Mouse (Mus musculus): ENCODE data around the gene Dnajb1.

The Dnajb1 gene

DNA sequence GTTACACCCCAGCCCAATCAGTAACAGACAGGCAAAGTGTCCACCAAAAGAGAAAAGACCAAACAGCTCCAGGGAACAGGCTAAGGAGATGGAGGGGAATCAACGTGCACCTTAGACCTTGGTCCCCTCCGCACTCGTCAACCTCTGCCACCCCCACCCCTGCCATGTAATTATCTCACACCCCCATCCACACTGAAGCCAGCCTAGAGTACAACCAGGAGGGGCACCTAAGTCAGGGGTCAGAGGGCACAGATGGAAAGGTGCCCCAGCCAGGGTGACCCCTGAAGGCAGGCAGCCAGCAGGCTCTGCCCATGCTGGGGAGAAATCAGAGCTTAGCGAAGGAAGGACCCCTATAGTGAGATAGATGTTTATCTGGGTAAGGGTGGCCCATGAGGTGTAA lies 31.1 kb upstream of the Dnajb1 start:
- intact Hi-C loops (cut with DNase I) = no loop called here

DNA sequence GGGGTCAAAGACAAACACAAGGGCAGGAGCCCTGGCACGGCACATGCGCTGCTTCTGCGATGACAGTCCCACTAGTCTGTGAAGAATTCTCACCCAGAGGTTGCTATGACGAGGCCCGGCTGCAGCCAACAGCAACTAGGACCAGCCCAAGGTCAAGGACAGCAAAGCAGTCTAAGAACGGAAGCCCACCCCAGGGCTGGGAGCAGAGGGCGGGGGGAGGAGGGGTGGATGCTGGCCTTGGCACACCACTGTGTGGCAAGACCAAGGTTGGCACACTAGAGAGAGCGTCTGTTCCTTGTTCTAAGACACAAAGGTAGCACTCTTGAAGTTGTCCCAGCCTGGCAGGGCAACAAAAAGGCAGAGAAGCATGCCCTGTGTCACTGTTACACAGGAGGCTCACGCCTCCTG lies 30.6 kb upstream of the Dnajb1 start:
- intact Hi-C loops (cut with DNase I) = no loop called here

DNA sequence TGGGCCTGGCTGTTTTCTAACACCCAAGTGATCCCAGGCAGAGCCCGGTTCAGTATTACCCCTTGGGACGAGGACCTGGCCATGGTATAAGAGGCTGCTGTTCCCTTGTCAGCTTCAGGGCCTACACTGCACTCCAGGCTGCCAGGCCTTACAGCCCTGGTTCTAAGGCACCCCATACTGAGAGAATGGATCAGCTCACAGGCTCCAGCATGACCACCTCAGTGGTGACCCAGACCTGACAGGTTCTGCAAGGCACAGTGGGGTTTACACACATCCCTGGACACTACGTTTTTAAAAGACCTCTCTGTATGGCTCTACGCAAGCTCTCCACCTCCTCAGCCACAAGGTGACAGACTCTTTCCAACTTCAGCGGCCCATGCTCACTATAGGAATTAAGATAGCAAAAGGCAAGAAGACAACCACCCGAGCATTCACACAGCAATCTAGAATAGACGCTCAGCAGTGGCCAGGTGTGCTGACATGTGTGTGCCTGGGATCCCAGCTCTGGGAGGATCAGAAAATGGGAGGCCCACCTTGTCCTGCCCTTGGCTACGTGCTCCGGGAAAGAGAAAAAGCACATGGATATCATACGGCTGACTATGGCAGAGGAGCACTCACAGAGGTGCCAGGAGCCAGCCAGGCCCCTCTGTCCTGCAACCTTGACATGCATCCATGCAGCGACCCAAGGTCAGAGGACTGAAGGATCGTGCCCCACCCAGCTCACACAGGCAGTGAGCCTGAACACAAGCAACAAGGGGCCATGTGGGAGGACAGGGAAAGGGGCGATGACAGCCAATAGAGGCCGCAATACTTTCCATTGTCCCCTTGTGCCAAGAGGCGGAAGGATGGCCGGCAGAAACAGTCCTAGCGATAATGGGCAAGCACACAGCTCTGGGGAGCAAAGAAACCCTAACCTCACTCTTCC lies 29.6 kb upstream of the Dnajb1 start:
- intact Hi-C loops (cut with DNase I) = no loop called here

GRCm38 (mm10) chr8:83579676-83580075 lies 28.3 kb upstream of the Dnajb1 start:
- intact Hi-C loops (cut with DNase I) = no loop called here

DNA sequence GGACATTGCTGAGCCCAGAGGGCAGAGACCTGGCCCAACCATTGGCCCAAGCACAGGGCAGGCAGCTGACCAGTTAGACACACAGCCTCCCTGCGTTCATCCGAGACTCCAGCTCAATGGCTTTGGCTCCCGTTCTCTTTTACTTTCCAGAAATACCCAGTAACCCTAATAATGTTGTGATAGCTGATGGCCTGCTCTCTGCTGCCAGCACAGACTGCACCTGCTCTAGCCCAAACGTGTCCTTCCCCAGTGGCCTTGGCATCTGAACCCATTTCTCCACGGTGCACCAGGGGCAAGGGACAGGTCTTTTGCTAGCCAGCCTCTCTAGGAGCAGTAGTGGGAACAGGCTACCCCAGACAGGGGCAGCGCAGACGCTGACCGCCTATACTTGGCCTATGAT lies 27.2 kb upstream of the Dnajb1 start:
- intact Hi-C loops (cut with DNase I) = no loop called here

DNA sequence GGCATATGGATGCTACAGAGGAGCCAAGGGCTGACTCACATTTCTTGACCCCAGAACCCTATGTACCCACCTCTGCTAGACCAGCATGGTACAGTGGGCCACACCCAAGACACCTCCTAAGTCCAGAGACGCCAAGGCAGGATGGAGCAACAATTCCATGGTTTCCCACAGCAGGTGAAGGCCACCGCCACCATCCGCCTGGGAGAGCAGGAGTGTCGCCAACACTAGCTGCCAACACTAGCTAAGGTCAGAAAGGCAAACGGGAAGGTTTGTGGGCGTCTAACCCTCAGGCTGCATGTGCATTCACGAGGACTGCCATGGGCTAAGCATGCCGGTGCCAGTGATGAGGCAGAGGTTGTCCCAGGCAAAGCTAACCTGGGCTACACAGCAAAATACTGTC lies 25.8 kb upstream of the Dnajb1 start:
- intact Hi-C loops (cut with DNase I) = no loop called here

DNA sequence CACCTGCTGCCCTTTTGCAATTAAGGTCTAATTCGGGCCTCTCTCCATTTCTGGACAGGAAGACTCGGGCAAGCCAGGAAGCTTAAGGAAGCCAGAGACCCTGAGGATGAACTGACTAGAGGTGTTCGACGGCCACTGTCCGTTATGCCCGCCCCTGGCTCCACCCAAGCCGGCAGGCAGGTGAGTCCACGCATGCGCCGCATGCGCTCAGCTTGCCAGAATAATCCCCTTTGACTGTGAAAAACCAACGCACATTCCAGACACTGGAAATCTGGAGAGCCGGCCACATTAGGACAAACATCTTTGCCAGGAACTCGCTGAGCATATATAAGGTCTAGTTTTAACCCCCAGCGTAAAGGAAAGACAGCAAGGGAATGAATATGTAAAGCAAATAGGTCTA lies 24.8 kb upstream of the Dnajb1 start:
- intact Hi-C loops (cut with DNase I) = no loop called here

DNA sequence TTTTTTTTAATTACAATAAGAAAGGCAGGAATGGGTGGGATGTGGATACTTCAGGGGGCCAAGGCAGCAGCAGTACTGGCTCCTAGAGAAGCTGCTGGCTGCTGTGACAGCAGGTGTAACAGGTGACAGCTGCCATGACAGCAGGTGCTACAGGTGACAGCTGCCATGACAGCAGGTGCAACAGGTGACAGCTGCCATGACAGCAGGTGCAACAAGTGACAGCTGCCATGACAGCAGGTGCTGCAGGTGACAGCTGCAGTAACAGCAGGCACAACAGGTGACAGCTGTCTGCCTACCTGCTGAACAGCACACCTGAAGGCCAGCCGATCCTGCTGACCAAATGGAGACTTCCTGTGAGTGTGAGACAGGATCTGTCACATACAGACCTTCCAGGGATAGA lies 23.2 kb upstream of the Dnajb1 start:
- intact Hi-C loops (cut with DNase I) = no loop called here

DNA sequence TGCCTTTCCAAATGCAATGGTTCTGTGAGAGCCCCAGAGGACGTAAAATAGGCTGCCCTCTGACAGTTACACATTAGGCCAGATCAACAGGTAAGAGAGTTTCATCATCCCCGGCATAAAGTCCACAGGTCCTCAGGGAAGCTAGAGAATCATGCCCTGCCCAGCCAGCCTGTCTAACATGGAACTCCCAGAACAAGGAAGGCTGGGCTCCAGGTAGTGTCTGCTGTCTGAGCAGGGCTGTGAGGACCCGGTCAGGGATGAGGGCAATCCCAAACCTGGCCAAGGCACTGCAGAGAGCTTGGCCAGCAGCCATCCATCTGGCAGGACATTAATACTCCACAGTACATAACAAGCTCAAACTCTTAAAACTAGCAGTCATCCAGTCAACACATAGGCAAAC lies 22.7 kb upstream of the Dnajb1 start:
- intact Hi-C loops (cut with DNase I) = no loop called here

- intact Hi-C loops (cut with DNase I) = no loop called here
These were observed 20.3 kb upstream of the Dnajb1 start for GRCm38 (mm10) chr8:83587644-83588043.

DNA sequence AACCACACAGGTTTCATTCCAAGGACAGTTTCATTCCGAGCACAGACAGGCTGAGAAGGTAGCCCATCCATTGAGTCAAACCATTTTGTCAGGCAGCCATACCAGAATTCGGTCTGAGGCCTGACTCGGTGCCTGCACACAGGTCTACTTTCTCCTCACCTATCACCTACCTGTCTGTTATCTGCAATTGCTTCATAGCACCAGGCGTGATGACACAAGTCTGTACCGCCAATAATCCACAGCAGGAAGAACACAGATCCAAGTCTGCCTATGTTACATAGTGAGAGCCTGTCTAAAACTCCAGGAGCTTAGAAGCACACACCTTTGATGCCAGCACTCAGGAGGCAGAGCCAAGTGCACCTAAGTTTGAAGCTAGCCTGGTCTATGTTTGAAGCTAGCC lies 19.1 kb upstream of the Dnajb1 start:
- intact Hi-C loops (cut with DNase I) = no loop called here

DNA sequence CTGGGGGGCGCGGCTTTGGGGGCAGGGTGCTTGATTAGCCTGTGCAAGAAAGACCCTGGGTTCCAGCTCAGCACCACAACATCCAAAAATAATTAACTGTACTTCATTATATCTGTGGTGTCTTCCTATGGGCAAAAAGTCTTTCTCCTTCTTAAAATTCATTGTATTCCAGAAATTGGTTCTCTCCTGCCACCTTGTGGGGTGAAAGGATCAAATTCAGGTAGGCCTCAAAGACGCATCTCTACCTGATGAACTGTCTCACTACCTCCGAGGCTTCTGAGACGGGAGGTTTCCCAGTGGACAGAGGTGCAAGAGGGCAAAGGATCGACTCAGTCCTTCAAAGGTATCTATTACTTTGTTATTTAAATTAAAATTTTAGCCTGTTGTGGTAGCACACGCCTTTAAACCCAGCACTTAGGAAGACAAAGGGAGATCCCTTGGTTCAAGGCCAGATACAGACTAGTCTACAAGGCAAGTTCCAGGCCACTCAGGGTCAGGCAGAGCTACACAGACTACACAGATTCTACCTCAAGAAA lies 17.4 kb upstream of the Dnajb1 start:
- intact Hi-C loops (cut with DNase I) = loop anchor here (5.0 to 10.0 kb wide), 2 partner anchors 146 to 258 kb away; partner anchors contain the start of gene Elmod2

GRCm38 (mm10) chr8:83592682-83593081 lies 15.3 kb upstream of the Dnajb1 start:
- intact Hi-C loops (cut with DNase I) = loop anchor here (5.0 to 10.0 kb wide), 2 partner anchors 148 to 260 kb away; partner anchors contain the start of gene Elmod2

DNA sequence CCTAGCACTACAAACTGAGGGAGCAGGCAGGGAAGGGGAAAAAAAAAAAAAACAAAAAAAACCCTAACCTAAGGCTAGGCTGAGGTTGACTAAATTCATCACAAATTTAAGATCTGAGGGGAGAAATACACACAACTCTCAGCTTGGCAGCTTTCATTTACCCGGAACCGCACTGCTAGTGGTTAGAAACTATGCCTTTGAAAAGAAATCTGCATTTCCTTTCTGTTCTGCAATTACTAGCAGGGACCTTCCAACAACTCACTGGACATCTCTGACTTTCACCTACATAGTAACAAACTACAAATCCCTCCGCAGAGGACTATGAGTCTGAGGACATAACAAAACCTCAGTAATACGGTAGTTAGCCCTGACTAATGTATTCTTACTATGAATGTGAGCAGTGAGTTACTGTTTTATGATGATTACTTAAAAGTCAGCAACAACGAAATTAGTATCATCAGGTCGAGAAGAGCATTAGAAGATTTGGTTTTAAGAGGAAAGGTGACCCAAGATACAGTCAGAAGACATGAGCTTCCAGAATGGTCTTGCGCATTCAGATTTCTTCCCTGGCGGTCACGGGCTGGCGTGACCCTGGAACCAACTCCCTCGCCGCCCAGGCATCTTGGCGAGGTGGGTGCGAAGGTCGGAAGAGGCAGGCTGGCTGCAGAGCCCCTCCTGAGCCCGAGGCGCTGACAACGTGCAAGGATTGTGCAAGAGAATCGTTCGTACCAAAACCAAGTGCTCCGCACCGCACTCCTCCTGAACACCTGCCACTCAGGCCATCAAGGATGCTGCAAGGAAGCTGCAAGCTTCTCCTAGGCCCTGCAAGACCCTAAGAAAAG lies 14.4 kb upstream of the Dnajb1 start:
- intact Hi-C loops (cut with DNase I) = loop anchor here (5.0 to 10.0 kb wide), 2 partner anchors 149 to 261 kb away; partner anchors contain the start of gene Elmod2

- intact Hi-C loops (cut with DNase I) = loop anchor here (5.0 to 10.0 kb wide), 2 partner anchors 150 to 262 kb away; partner anchors contain the start of gene Elmod2
These were observed 13.6 kb upstream of the Dnajb1 start for GRCm38 (mm10) chr8:83594167-83595049.

GRCm38 (mm10) chr8:83595050-83595345 lies 13.0 kb upstream of the Dnajb1 start:
- intact Hi-C loops (cut with DNase I) = loop anchor here (10.0 kb wide), 1 partner anchor 150 kb away; no protein-coding TSS in a partner anchor

GRCm38 (mm10) chr8:83596369-83596768 lies 11.6 kb upstream of the Dnajb1 start:
- intact Hi-C loops (cut with DNase I) = loop anchor here (10.0 kb wide), 1 partner anchor 152 kb away; no protein-coding TSS in a partner anchor

DNA sequence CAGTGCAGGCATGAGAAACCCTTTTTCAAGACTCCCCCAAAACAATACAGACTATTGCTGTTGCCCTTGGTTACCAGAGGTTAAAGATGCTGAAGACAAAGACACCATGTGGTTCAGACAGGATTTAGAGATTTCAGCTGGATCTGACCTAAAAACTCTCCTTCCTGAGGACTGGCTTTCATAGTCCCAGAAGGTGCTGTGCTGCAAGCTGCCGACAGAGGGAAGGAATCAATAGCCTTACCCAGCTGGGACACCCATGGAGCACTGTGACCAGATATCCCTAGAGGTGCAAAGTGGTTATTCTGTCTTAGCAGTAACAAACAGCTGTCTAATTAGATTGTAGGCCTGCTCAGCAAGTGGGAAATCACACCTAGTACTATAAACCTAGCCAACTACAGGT lies 9.8 kb upstream of the Dnajb1 start:
- intact Hi-C loops (cut with DNase I) = loop anchor here (10.0 kb wide), 1 partner anchor 153 kb away; no protein-coding TSS in a partner anchor

DNA sequence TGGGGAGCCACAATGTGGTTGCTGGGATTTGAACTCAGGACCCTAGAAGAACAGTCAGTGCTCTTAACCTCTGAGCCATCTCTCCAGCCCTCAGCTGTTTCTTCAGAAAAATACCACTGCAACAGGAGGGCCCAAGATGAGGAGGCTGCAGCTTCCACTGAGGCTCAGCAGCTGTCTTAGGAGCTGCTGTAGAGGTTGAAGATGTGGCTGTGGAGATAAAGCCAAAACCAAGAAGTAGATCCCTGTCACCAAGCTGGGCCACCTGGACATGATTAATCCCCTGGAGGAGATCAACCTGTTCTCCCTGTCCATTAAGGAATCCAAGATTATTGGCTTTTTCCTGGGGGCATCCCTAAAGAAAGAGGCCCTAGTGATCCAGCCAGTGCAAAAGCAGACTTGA lies 8.2 kb upstream of the Dnajb1 start:
- intact Hi-C loops (cut with DNase I) = loop anchor here (10.0 kb wide), 1 partner anchor 155 kb away; no protein-coding TSS in a partner anchor

DNA sequence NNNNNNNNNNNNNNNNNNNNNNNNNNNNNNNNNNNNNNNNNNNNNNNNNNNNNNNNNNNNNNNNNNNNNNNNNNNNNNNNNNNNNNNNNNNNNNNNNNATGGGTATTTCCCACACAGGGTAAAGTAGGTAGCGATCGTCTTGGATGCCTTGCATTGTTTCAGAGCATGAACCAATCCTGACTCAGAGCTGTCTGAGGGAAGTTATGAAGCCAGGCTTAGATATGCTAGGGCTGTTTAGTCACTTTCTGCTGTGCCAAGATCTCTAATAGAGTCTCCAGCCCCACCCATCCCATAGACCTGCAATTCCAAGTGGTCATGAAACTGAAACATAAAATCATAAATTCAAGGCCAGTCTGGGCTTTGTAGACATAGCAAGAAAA lies 5.4 kb upstream of the Dnajb1 start:
- intact Hi-C loops (cut with DNase I) = no loop called here

Measured in adrenal gland (tissue).